Mouse (Mus musculus): Measurements from ENCODE around the gene Rab5c. TPM values are rescaled to one million over a fixed set of nuclear protein-coding genes. Genes with fewer than 3 reads are reported as not detected.

Rab5c gene
- total and polyA plus RNA-seq, 3 experiments: 121 to 156 (median 150) TPM

GRCm38 (mm10) chr11:100735954-100736745 lies 1.9 kb downstream of the Rab5c start:
- DNase-seq (ENCODE audit: extremely low read depth): peak; percentile 65
- Histone ChIP-seq H3K4me1 (ENCODE audit: control insufficient read depth in 1 of 2, insufficient read depth in 2 of 2) (peaks cover 5 to 54% of the 10 kb centered on the region in 2 experiments), H3K27me3 (replicated peaks) (no peaks in the 10 kb centered on the region), H3K4me2 (ENCODE audit: insufficient read depth, low read depth, poor library complexity, severe bottlenecking) (peak overlapping the region; percentile 97), H3K79me2 (replicated peaks; ENCODE audit: control insufficient read depth, extremely low read depth, insufficient read depth, poor library complexity, severe bottlenecking) (peaks cover 66% of the 10 kb centered on the region), H3K4me3 (replicated peaks in 1 of 3; ENCODE audit: low read depth in 2 of 3, low read length in 2 of 3, poor library complexity in 1 of 3) (peak overlapping the region; percentile 75 to 100 (median 84)), H3K36me3 (replicated peaks in 1 of 2; ENCODE audit: control insufficient read depth in 1 of 2, insufficient read depth in 1 of 2, low read length in 1 of 2) (peaks cover 16 to 42% of the 10 kb centered on the region in 2 experiments), H3K9me3 (replicated peaks; ENCODE audit: low read length) (no peaks in the 10 kb centered on the region), H3K9ac (ENCODE audit: insufficient read depth, low read depth) (peak overlapping the region; percentile 95), H3K27ac (ENCODE audit: insufficient read depth, low read depth) (peak overlapping the region; percentile 69)
- dilution Hi-C loops (cut with MboI; ENCODE audit: extremely low pct_ligation_motif_present, extremely low pct_unique_long_range_greater_than_20kb, low sequenced_read_pairs): no loop called here
- TF ChIP-seq NRF1 (IDR thresholded peaks at IDR 0.05; ENCODE audit: low read depth, low read length) (no peak), PAX5 (IDR thresholded peaks at IDR 0.05; ENCODE audit: low read length) (no peak), POLR2A (IDR thresholded peaks at IDR 0.05; ENCODE audit: low read depth, low read length) (peak; percentile 68), E2F4 (IDR thresholded peaks at IDR 0.05; ENCODE audit: insufficient replicate concordance, low read depth, low read length) (no peak), TCF12 (IDR thresholded peaks at IDR 0.05; ENCODE audit: low read depth, low read length) (peak; percentile 59; the same call in 1 of the 2 replicates), SIN3A (IDR thresholded peaks at IDR 0.05; ENCODE audit: low read length) (peak; percentile 52; the same call in 1 of the 2 replicates), IRF4 (IDR thresholded peaks at IDR 0.05; ENCODE audit: low read depth, low read length) (no peak), NELFE (IDR thresholded peaks at IDR 0.05; ENCODE audit: low read depth, low read length) (peak; percentile 72; the same call in 1 of the 2 replicates), TBP (conservative IDR thresholded peaks at IDR 0.05; ENCODE audit: low read depth, low read length) (peak; percentile 73; the same call in 1 of the 2 replicates), MAZ (IDR thresholded peaks at IDR 0.05; ENCODE audit: low read depth, low read length) (0 out of 2 replicates have a peak, but pooled peaks have one; percentile 3), RAD21 (IDR thresholded peaks at IDR 0.05; ENCODE audit: low read depth, low read length) (no peak), MAX (IDR thresholded peaks at IDR 0.05; ENCODE audit: low read length) (peak; percentile 42; the same call in 1 of the 2 replicates), ELF1 (IDR thresholded peaks at IDR 0.05; ENCODE audit: low read depth, low read length) (peak; percentile 43), KAT2A (IDR thresholded peaks at IDR 0.05; ENCODE audit: insufficient replicate concordance, low read length) (no peak), RCOR1 (conservative IDR thresholded peaks at IDR 0.05; ENCODE audit: low read depth, low read length) (0 out of 2 replicates have a peak, but pooled peaks have one; percentile 30), HCFC1 (IDR thresholded peaks at IDR 0.05; ENCODE audit: low read depth, low read length) (peak; percentile 48)
- in situ Hi-C loops (cut with MboI; ENCODE audit: low pct_ligation_motif_present, low pct_unique_long_range_greater_than_20kb, low sequenced_read_pairs): no loop called here

- peak overlapping the region; percentile 62 to 100 (median 75) for H3K4me3 ChIP-seq (replicated peaks in 1 of 3; ENCODE audit: low read depth in 2 of 3, low read length in 2 of 3, poor library complexity in 1 of 3)
- H3K4me1 ChIP-seq (ENCODE audit: control insufficient read depth in 1 of 2, insufficient read depth in 2 of 2): peaks cover 8 to 63% of the 10 kb centered on the region in 2 experiments
- H3K9me3 ChIP-seq (replicated peaks; ENCODE audit: low read length): no peaks in the 10 kb centered on the region
- H3K4me2 ChIP-seq (ENCODE audit: insufficient read depth, low read depth, poor library complexity, severe bottlenecking): peak overlapping the region; percentile 97
- peak overlapping the region; percentile 95 for H3K9ac ChIP-seq (ENCODE audit: insufficient read depth, low read depth)
- in situ Hi-C loops (cut with MboI; ENCODE audit: low pct_ligation_motif_present, low pct_unique_long_range_greater_than_20kb, low sequenced_read_pairs) (no loop called here), dilution Hi-C loops (cut with MboI; ENCODE audit: extremely low pct_ligation_motif_present, extremely low pct_unique_long_range_greater_than_20kb, low sequenced_read_pairs) (no loop called here)
- DNase-seq (ENCODE audit: extremely low read depth): peak; percentile 61
- peaks cover 74% of the 10 kb centered on the region for H3K79me2 ChIP-seq (replicated peaks; ENCODE audit: control insufficient read depth, extremely low read depth, insufficient read depth, poor library complexity, severe bottlenecking)
- peaks cover 21 to 46% of the 10 kb centered on the region in 2 experiments for H3K36me3 ChIP-seq (replicated peaks in 1 of 2; ENCODE audit: control insufficient read depth in 1 of 2, insufficient read depth in 1 of 2, low read length in 1 of 2)
- H3K27me3 ChIP-seq (replicated peaks): no peaks in the 10 kb centered on the region
- peak overlapping the region; percentile 69 for H3K27ac ChIP-seq (ENCODE audit: insufficient read depth, low read depth)
- TF ChIP-seq GABPA (IDR thresholded peaks at IDR 0.05; ENCODE audit: insufficient replicate concordance, low read depth, low read length): no peak
- TF ChIP-seq MXI1 (IDR thresholded peaks at IDR 0.05; ENCODE audit: low read depth, low read length): peak; percentile 85
- TF ChIP-seq RAD21 (IDR thresholded peaks at IDR 0.05; ENCODE audit: low read depth, low read length): no peak
- TF ChIP-seq SMC3 (IDR thresholded peaks at IDR 0.05; ENCODE audit: low read depth, low read length): no peak
- peak; percentile 87 for TF ChIP-seq BHLHE40 (IDR thresholded peaks at IDR 0.05; ENCODE audit: low read depth, low read length)
- TF ChIP-seq ZNF384 (IDR thresholded peaks at IDR 0.05; ENCODE audit: low read depth, low read length): no peak
- no peak for TF ChIP-seq E2F4 (IDR thresholded peaks at IDR 0.05; ENCODE audit: insufficient replicate concordance, low read depth, low read length)
- no peak for TF ChIP-seq JUN (IDR thresholded peaks at IDR 0.05; ENCODE audit: insufficient read depth, low read depth, low read length)
- no peak for TF ChIP-seq PAX5 (IDR thresholded peaks at IDR 0.05; ENCODE audit: low read length)
- TF ChIP-seq TBP (conservative IDR thresholded peaks at IDR 0.05; ENCODE audit: low read depth, low read length): no peak
- peak; percentile 68 for TF ChIP-seq MYC (IDR thresholded peaks at IDR 0.05; ENCODE audit: low read depth, low read length)
- TF ChIP-seq ETS1 (conservative IDR thresholded peaks at IDR 0.05; ENCODE audit: low read depth, low read length): peak; percentile 72
- 0 out of 2 replicates have a peak, but pooled peaks have one; percentile 14 for TF ChIP-seq UBTF (IDR thresholded peaks at IDR 0.05; ENCODE audit: low read depth, low read length)
- no peak for TF ChIP-seq RCOR1 (conservative IDR thresholded peaks at IDR 0.05; ENCODE audit: low read depth, low read length)
- peak; percentile 28 for TF ChIP-seq HCFC1 (IDR thresholded peaks at IDR 0.05; ENCODE audit: low read depth, low read length)
- 0 out of 2 replicates have a peak, but pooled peaks have one; percentile 2 for TF ChIP-seq MAFK (IDR thresholded peaks at IDR 0.05; ENCODE audit: insufficient replicate concordance, low read length)
- TF ChIP-seq EP300 (IDR thresholded peaks at IDR 0.05; ENCODE audit: low read length): peak; percentile 60
- no peak for TF ChIP-seq NRF1 (IDR thresholded peaks at IDR 0.05; ENCODE audit: low read depth, low read length)
These were observed 2.7 kb downstream of the Rab5c start for GRCm38 (mm10) chr11:100735134-100735865.
